Mouse (Mus musculus) bone marrow, adult 2 months (tissue): ENCODE data around the gene Hist1h1a.

Experiments
- CTCF ChIP-seq: fragments of 200-500 bp; IDR thresholded peaks from 2 replicates; pipeline ENCODE4 v1.5.1; 2011; ENCODE audit warnings: low read length, control low read depth; ENCODE audit not compliant: control insufficient read depth, insufficient read depth
- POLR2A ChIP-seq: fragments of 200-500 bp; IDR thresholded peaks from 2 replicates; pipeline ENCODE4 v1.6.1; 2011; ENCODE audit warnings: low read depth, mild to moderate bottlenecking, control low read depth, low read length, borderline replicate concordance; ENCODE audit not compliant: control insufficient read depth

DNA sequence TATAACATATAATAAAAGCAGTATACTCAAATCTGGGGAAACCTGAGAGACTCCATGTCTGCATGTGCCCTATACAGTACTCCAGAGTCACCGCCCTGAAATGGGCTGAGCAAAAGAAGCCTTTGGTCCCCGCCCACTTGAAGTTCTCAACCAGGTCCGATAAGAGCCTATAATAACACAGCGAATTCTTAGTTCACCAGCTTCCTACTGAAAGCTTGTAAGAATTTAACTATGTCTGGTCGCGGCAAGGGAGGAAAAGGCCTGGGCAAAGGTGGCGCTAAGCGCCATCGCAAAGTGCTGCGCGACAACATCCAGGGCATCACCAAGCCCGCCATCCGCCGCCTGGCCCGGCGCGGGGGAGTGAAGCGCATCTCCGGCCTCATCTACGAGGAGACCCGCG lies 6.7 kb upstream of the Hist1h1a start, which contains the start of gene Hist1h4b:
- TF ChIP-seq CTCF = no peak
- TF ChIP-seq POLR2A = peak; percentile 99
